In the genomic region with DNA sequence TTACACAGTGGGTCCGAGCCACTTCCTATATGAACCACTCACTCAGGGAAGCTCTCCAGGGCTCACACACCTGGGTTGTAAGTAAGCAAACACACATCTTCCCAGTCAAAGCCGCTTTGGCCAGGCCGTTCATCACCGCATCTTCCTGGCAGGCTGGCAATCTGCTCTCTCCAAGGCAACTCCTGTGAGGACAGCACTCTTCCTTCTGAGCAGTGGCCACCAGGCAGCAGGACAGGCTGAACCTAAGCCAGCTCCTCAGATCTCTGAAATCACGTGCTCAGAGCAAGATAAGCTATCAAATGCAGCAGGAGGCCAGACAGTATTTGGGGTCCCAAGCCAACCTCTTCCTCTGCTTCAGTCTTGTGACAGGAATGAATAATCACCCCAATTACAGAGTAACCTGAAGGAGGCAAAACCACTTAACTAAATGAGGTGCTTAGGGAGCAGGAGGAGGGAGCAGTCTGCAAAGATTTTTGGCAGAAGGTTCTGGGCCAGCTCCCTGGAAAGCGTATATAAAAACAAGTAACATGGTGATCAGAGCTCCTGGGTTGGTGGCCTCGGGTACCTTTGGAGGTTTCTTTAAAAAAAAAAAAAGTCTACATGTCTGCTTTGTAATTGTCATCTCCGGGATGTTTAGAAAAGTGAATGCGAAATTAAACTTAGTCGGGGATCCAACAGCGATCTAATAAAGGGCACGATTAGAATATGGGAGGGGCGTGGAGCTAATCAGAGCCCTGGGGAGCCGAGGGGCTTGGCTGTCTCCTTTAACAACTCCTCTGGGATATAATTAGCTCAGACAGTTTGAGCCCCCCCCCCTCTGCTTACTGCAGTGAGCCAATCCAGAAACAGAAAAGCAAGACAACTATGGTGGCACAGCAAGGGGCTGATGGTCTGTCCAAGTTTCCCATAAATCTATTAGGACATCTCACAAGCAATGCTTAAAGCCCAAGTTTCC, we compare ENCODE assay signal across 11 mouse cellular contexts.
A peak's percentile ranks its signal among the peaks of the same experiment; 100 is the strongest.
DNase-seq lines count a peak whose midpoint lies in the region; ATAC-seq and TF ChIP-seq lines count a peak whose summit lies in the region.
"Had no signal": no experiment of that assay in that cellular context is flagged by ENCODE, and none has a peak within 500 bp of the region (broad histone marks: within the 10 kb centered on the region; RNA-seq: fewer than 3 reads in every experiment).

No protein-coding gene starts in this region.

- no peak overlapping the region for H3K4me3 ChIP-seq in limb, embryonic 12.5 days (replicated peaks)
- H3K4me3 ChIP-seq in limb, embryonic 10.5 days = no peak overlapping the region
- H3K4me3 ChIP-seq in forebrain, embryonic 14.5 days (ENCODE audit: low read depth, low read length) = no peak overlapping the region
- H3K4me3 ChIP-seq in limb, embryonic 14.5 days (replicated peaks; ENCODE audit: low read length) = no peak overlapping the region
- H3K4me3 ChIP-seq: embryonic facial prominence, embryonic 12.5 days; liver, embryonic 15.5 days had no signal

- ATAC-seq in limb, embryonic 12.5 days (ENCODE audit: insufficient number of reproducible peaks, insufficient read depth, low FRiP score, low TSS enrichment, low read depth) = no peak
- ATAC-seq in forebrain, embryonic 14.5 days = peak; percentile 86
- ATAC-seq in limb, embryonic 14.5 days (ENCODE audit: low FRiP score, low read depth) = peak; percentile 47; the same call in 1 of the 2 replicates

- no peak for TF ChIP-seq POLR2A in limb, embryonic 14.5 days (IDR thresholded peaks at IDR 0.05; ENCODE audit: borderline replicate concordance, extremely low read depth, insufficient read depth, insufficient read length)

- H3K27me3 ChIP-seq in limb, embryonic 12.5 days = peaks cover 13% of the 10 kb centered on the region; the same call in 1 of the 2 replicates
- H3K27me3 ChIP-seq in limb, embryonic 10.5 days (ENCODE audit: low read depth, poor library complexity, severe bottlenecking) = no peaks in the 10 kb centered on the region; the same call in 1 of the 2 replicates
- H3K27me3 ChIP-seq in forebrain, embryonic 14.5 days (replicated peaks; ENCODE audit: control insufficient read depth, insufficient read depth, low read length) = no peaks in the 10 kb centered on the region
- no peaks in the 10 kb centered on the region for H3K27me3 ChIP-seq in limb, embryonic 14.5 days (ENCODE audit: control insufficient read depth, insufficient read depth, low read length)
- H3K27me3 ChIP-seq: liver, embryonic 15.5 days had no signal

- no peaks in the 10 kb centered on the region for H3K9me3 ChIP-seq in limb, embryonic 12.5 days
- no peaks in the 10 kb centered on the region for H3K9me3 ChIP-seq in limb, embryonic 10.5 days (replicated peaks)
- H3K9me3 ChIP-seq in forebrain, embryonic 14.5 days (replicated peaks; ENCODE audit: control insufficient read depth, low read length) = no peaks in the 10 kb centered on the region
- no peaks in the 10 kb centered on the region for H3K9me3 ChIP-seq in limb, embryonic 14.5 days (ENCODE audit: control insufficient read depth, low read length)
- H3K9me3 ChIP-seq: embryonic facial prominence, embryonic 12.5 days; liver, embryonic 15.5 days had no signal

- H3K9ac ChIP-seq in limb, embryonic 12.5 days (replicated peaks) = no peak overlapping the region
- no peak overlapping the region for H3K9ac ChIP-seq in forebrain, embryonic 14.5 days (ENCODE audit: low read length)
- H3K9ac ChIP-seq in limb, embryonic 14.5 days (ENCODE audit: low read depth, low read length, severe bottlenecking) = no peak overlapping the region
- H3K9ac ChIP-seq: embryonic facial prominence, embryonic 12.5 days; liver, embryonic 15.5 days had no signal

- H3K36me3 ChIP-seq in limb, embryonic 12.5 days = no peaks in the 10 kb centered on the region
- no peaks in the 10 kb centered on the region for H3K36me3 ChIP-seq in limb, embryonic 10.5 days
- H3K36me3 ChIP-seq in forebrain, embryonic 14.5 days (ENCODE audit: control insufficient read depth, insufficient read depth, low read length) = no peaks in the 10 kb centered on the region
- no peaks in the 10 kb centered on the region for H3K36me3 ChIP-seq in limb, embryonic 14.5 days (ENCODE audit: control insufficient read depth, insufficient read depth, low read length)
- H3K36me3 ChIP-seq: embryonic facial prominence, embryonic 12.5 days; liver, embryonic 15.5 days had no signal

- H3K27ac ChIP-seq in limb, embryonic 12.5 days = no peak overlapping the region
- no peak overlapping the region for H3K27ac ChIP-seq in limb, embryonic 10.5 days
- peak overlapping the region; percentile 72 for H3K27ac ChIP-seq in forebrain, embryonic 14.5 days (ENCODE audit: low read depth, low read length)
- H3K27ac ChIP-seq in limb, embryonic 14.5 days (replicated peaks; ENCODE audit: low read depth, low read length) = no peak overlapping the region
- H3K27ac ChIP-seq: embryonic facial prominence, embryonic 12.5 days; kidney, postnatal 0 days; liver, embryonic 15.5 days had no signal

- peak overlapping the region; percentile 15; the same call in 1 of the 2 replicates for H3K4me2 ChIP-seq in limb, embryonic 12.5 days
- H3K4me2 ChIP-seq in forebrain, embryonic 14.5 days (ENCODE audit: low read length) = no peak overlapping the region
- 0 out of 2 replicates have a peak overlapping the region, but pooled peaks have one; percentile 3 for H3K4me2 ChIP-seq in limb, embryonic 14.5 days (replicated peaks; ENCODE audit: low read depth, low read length, severe bottlenecking)
- H3K4me2 ChIP-seq: embryonic facial prominence, embryonic 12.5 days; liver, embryonic 15.5 days had no signal

- 28% methylated on average over 14 of the region's 14 CpGs for WGBS in limb, embryonic 12.5 days
- WGBS in limb, embryonic 10.5 days = 36% methylated on average over 14 of the region's 14 CpGs
- 20% methylated on average over 14 of the region's 14 CpGs for WGBS in forebrain, embryonic 14.5 days
- 26% methylated on average over 14 of the region's 14 CpGs for WGBS in limb, embryonic 14.5 days

- DNase-seq in cerebellum, postnatal 25 days = peak; percentile 23 to 37
- DNase-seq in cerebellum, postnatal 4 days (ENCODE audit: low spot score in 2 of 2) = no peak
- DNase-seq in limb, embryonic 10.5 days (ENCODE audit: low spot score) = no peak
- peak; percentile 86 for DNase-seq in forebrain, embryonic 14.5 days (ENCODE audit: low spot score)
- DNase-seq in limb, embryonic 14.5 days (ENCODE audit: low spot score) = no peak
- DNase-seq in urinary bladder, postnatal 36 days (ENCODE audit: low spot score in 2 of 2) = no peak
- no peak for DNase-seq in adrenal gland, postnatal 14 days

- peaks cover 22% of the 10 kb centered on the region for H3K4me1 ChIP-seq in limb, embryonic 12.5 days (replicated peaks)
- H3K4me1 ChIP-seq in limb, embryonic 10.5 days = peaks cover 18% of the 10 kb centered on the region
- H3K4me1 ChIP-seq in forebrain, embryonic 14.5 days (ENCODE audit: control insufficient read depth, insufficient read depth, low read length) = peaks cover 26% of the 10 kb centered on the region
- H3K4me1 ChIP-seq in limb, embryonic 14.5 days (ENCODE audit: control insufficient read depth, insufficient read depth, low read length) = peaks cover 18% of the 10 kb centered on the region
- H3K4me1 ChIP-seq: liver, embryonic 15.5 days had no signal

Comparison
In these comparisons a context has a peak if more than half of its experiments do, and no peak if none do; other contexts are left out.
1. DNase-seq: peak in cerebellum, postnatal 25 days (2 of 2) and forebrain, embryonic 14.5 days (single experiment); none in cerebellum, postnatal 4 days (0 of 2), limb, embryonic 10.5 days (single experiment), limb, embryonic 14.5 days (single experiment), urinary bladder, postnatal 36 days (0 of 2) and adrenal gland, postnatal 14 days (single experiment).